Mouse (Mus musculus) CH12.LX (cell line): ENCODE results near the gene Cttnbp2.

Experiments used
- CTCF ChIP-seq, 2 experiments: IDR thresholded peaks in 1 of 2; conservative IDR thresholded peaks in 1 of 2; 2 replicates each; pipeline ENCODE4 v1.5.1; 2011 to 2012; ENCODE audit warnings: low read depth in 2 of 2, low read length in 2 of 2, improper control_type of control experiment in 1 of 2, inconsistent platforms in 1 of 2, mild to moderate bottlenecking in 1 of 2, moderate library complexity in 1 of 2
- POLR2A ChIP-seq: IDR thresholded peaks from 2 replicates; pipeline ENCODE4 v1.6.1; 2011; ENCODE audit warnings: low read depth, mild to moderate bottlenecking, improper control_type of control experiment, low read length
- USF1 ChIP-seq: IDR thresholded peaks from 2 replicates; pipeline ENCODE4 v1.6.1; 2014; ENCODE audit warnings: low read depth, mild to moderate bottlenecking, inconsistent platforms, low read length, improper control_type of control experiment

DNA sequence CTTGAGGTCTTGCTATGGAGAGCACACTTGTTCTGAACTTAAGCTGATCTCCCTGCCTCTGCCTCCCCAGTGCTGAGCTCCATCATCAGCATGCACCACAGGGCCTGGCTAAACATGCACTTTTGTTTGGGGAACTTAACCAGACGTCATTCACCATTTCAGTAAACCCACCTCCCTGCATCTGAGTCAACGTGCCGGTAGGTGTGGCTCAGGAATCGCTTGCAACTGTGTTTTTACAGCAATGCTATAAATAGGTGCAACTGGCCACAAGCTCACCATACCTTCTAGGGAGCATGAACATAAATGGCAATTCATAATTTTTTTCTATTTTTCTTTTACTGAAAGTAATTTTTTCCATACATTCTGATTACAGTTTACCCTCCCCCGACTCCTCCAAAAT lies 14.8 kb downstream of the Cttnbp2 start:
- TF ChIP-seq USF1, result no peak
- TF ChIP-seq CTCF (conservative IDR thresholded peaks at IDR 0.05 in 1 of 2, IDR thresholded peaks at IDR 0.05 in 1 of 2; ENCODE audit: low read depth in 2 of 2, low read length in 2 of 2), result no peak
- no peak for TF ChIP-seq POLR2A
